Comparison of ENCODE assay signal across 17 mouse cellular contexts in genomic region chr14:120150589-120150988, GRCm38 (mm10).
"Had no signal": no experiment of that assay in that cellular context is flagged by ENCODE, and none has a peak within 500 bp of the region (broad histone marks: within the 10 kb centered on the region; RNA-seq: fewer than 3 reads in every experiment).

No protein-coding gene starts in this region.

- DNase-seq: kidney, adult 11 months; kidney, postnatal 10 days; kidney, postnatal 36 days; layer of hippocampus, postnatal 36 days; liver, embryonic 13.5 days; lung, adult 2 months; lung, postnatal 14 days; lung, postnatal 4 days; right cerebral cortex, postnatal 14 days; right cerebral cortex, postnatal 4 days; thymus, postnatal 25 days had no signal

- H3K9me3 ChIP-seq: liver, embryonic 13.5 days; midbrain, embryonic 12.5 days; midbrain, embryonic 15.5 days; neural tube, embryonic 12.5 days; neural tube, embryonic 15.5 days; stomach, embryonic 15.5 days had no signal

- H3K27me3 ChIP-seq: midbrain, embryonic 15.5 days; neural tube, embryonic 12.5 days; neural tube, embryonic 15.5 days; stomach, embryonic 15.5 days had no signal

- H3K4me3 ChIP-seq: left cerebral cortex, adult 2 months; liver, embryonic 13.5 days; midbrain, embryonic 12.5 days; midbrain, embryonic 15.5 days; neural tube, embryonic 12.5 days; neural tube, embryonic 15.5 days; stomach, embryonic 15.5 days had no signal

- ATAC-seq: midbrain, embryonic 15.5 days had no signal

- H3K36me3 ChIP-seq: liver, embryonic 13.5 days; midbrain, embryonic 12.5 days; midbrain, embryonic 15.5 days; neural tube, embryonic 12.5 days; neural tube, embryonic 15.5 days; stomach, embryonic 15.5 days had no signal

- H3K9ac ChIP-seq: liver, embryonic 13.5 days; midbrain, embryonic 12.5 days; midbrain, embryonic 15.5 days; neural tube, embryonic 12.5 days; neural tube, embryonic 15.5 days; stomach, embryonic 15.5 days had no signal

- H3K4me1 ChIP-seq: liver, embryonic 13.5 days had no signal

- H3K27ac ChIP-seq: liver, embryonic 13.5 days; midbrain, embryonic 12.5 days; midbrain, embryonic 15.5 days; neural tube, embryonic 12.5 days; neural tube, embryonic 15.5 days; stomach, embryonic 15.5 days had no signal

- H3K4me2 ChIP-seq: liver, embryonic 13.5 days; midbrain, embryonic 12.5 days; midbrain, embryonic 15.5 days; neural tube, embryonic 12.5 days; neural tube, embryonic 15.5 days; stomach, embryonic 15.5 days had no signal
